Mouse (Mus musculus) megakaryocyte, embryonic 14.5 days (primary cell): Measurements from ENCODE around the gene Prph.

Experiments
- FLI1 ChIP-seq: IDR thresholded peaks from 2 replicates; pipeline ENCODE4 v1.6.1; 2012; ENCODE audit warnings: low read length, inconsistent platforms, mixed read lengths
- GATA1 ChIP-seq: IDR thresholded peaks from 3 replicates; pipeline ENCODE4 v1.6.1; 2012; ENCODE audit warnings: mixed read lengths, low read length, inconsistent platforms, borderline replicate concordance

- TF ChIP-seq GATA1, result no peak
- no peak for TF ChIP-seq FLI1
Measured at GRCm38 (mm10) chr15:99031388-99031675, 23.6 kb upstream of the Prph start.
